Comparison of ENCODE assay signal across 18 mouse cellular contexts in genomic region chr12:31537515-31538230, GRCm38 (mm10). TPM values are rescaled to one million over a fixed set of nuclear protein-coding genes. Genes with fewer than 3 reads are reported as not detected.
DNase-seq lines count a peak whose midpoint lies in the region; ATAC-seq and TF ChIP-seq lines count a peak whose summit lies in the region.
"Had no signal": no experiment of that assay in that cellular context is flagged by ENCODE, and none has a peak within 500 bp of the region (broad histone marks: within the 10 kb centered on the region; RNA-seq: fewer than 3 reads in every experiment).

No protein-coding gene starts in this region.

- DNase-seq in kidney, adult 9 months, result peak; percentile 50
- DNase-seq in kidney, adult 18-20 months, result no peak
- DNase-seq in gastrocnemius, postnatal 10 days, result peak; percentile 24
- DNase-seq in kidney, postnatal 10 days, result peak; percentile 10
- no peak for DNase-seq in left cerebral cortex, adult 2 months (ENCODE audit: extremely low spot score in 1 of 2, low spot score in 2 of 2)
- DNase-seq in adrenal gland, postnatal 14 days, result no peak
- DNase-seq in urinary bladder, postnatal 10 days (ENCODE audit: low spot score), result no peak
- DNase-seq: adrenal gland, adult 8-10 months; cerebellum, adult 8-10 months; layer of hippocampus, postnatal 36 days; lung, postnatal 36 days had no signal

- no peak overlapping the region for H3K4me3 ChIP-seq in heart, embryonic 16.5 days (ENCODE audit: low read length)
- no peak overlapping the region for H3K4me3 ChIP-seq in left cerebral cortex, adult 2 months
- H3K4me3 ChIP-seq: forebrain, embryonic 12.5 days; hindbrain, embryonic 15.5 days; liver, embryonic 15.5 days; stomach, embryonic 15.5 days had no signal

- TF ChIP-seq CTCF in left cerebral cortex, adult 2 months (IDR thresholded peaks at IDR 0.05), result no peak

- no peaks in the 10 kb centered on the region for H3K9me3 ChIP-seq in heart, embryonic 16.5 days (replicated peaks; ENCODE audit: control insufficient read depth, low read length)
- H3K9me3 ChIP-seq: forebrain, embryonic 12.5 days; hindbrain, embryonic 15.5 days; liver, embryonic 15.5 days; stomach, embryonic 15.5 days had no signal

- peak; percentile 80 for ATAC-seq in heart, embryonic 16.5 days (replicated peaks; ENCODE audit: extremely low read depth, insufficient read depth, low FRiP score)

- peak overlapping the region; percentile 22; the same call in 1 of the 2 replicates for H3K4me2 ChIP-seq in heart, embryonic 16.5 days (ENCODE audit: low read depth, low read length)
- H3K4me2 ChIP-seq: forebrain, embryonic 12.5 days; hindbrain, embryonic 15.5 days; liver, embryonic 15.5 days; midbrain, embryonic 11.5 days; stomach, embryonic 15.5 days had no signal

- no peaks in the 10 kb centered on the region for H3K36me3 ChIP-seq in heart, embryonic 16.5 days (ENCODE audit: control insufficient read depth, insufficient read depth)
- H3K36me3 ChIP-seq: forebrain, embryonic 12.5 days; hindbrain, embryonic 15.5 days; liver, embryonic 15.5 days; stomach, embryonic 15.5 days had no signal

- H3K27ac ChIP-seq in heart, embryonic 16.5 days (ENCODE audit: low read length), result peak overlapping the region; percentile 73
- no peak overlapping the region for H3K27ac ChIP-seq in left cerebral cortex, adult 2 months
- H3K27ac ChIP-seq: forebrain, embryonic 12.5 days; hindbrain, embryonic 15.5 days; liver, embryonic 15.5 days; stomach, embryonic 15.5 days had no signal

- H3K27me3 ChIP-seq in heart, embryonic 16.5 days (ENCODE audit: control insufficient read depth, insufficient read depth, low read length), result no peaks in the 10 kb centered on the region
- H3K27me3 ChIP-seq: forebrain, embryonic 12.5 days; hindbrain, embryonic 15.5 days; liver, embryonic 15.5 days; stomach, embryonic 15.5 days had no signal

- H3K4me1 ChIP-seq in heart, embryonic 16.5 days (ENCODE audit: control insufficient read depth, insufficient read depth, low read length), result peaks cover 7% of the 10 kb centered on the region; the same call in 1 of the 2 replicates
- H3K4me1 ChIP-seq: hindbrain, embryonic 15.5 days; liver, embryonic 15.5 days; stomach, embryonic 15.5 days had no signal

- no peak overlapping the region for H3K9ac ChIP-seq in heart, embryonic 16.5 days (ENCODE audit: low read length)
- H3K9ac ChIP-seq: forebrain, embryonic 12.5 days; hindbrain, embryonic 15.5 days; liver, embryonic 15.5 days; stomach, embryonic 15.5 days had no signal

- 26% methylated on average over 7 of the region's 7 CpGs for WGBS in heart, embryonic 16.5 days

- intact Hi-C loops in left cerebral cortex, adult 2 months (cut with DNase I), result no loop called here

RNA-seq across cellular contexts. Expression of gene Slc26a4, which starts 22.1 kb away (rescaled TPM):
- under 1 TPM in 1 of 2 experiments, not detected in 1; 0.09 TPM for total RNA-seq in gastrocnemius, postnatal 10 days (2021)
- polyA plus RNA-seq in heart, embryonic 16.5 days (2015; fragmentation: Nextera tagmentation; extraction: Ambion mirVana), result 0.27 and 0.88 TPM in 2 replicates
- total RNA-seq in left cerebral cortex, adult 2 months (2021), result 1 to 10 TPM; 2.7 to 3.2 TPM
- 4.0 and 4.6 TPM in 2 replicates for total RNA-seq in adrenal gland, postnatal 14 days (2021)
- total RNA-seq: ES-E14 had no signal
- polyA plus RNA-seq: forebrain, embryonic 12.5 days; hindbrain, embryonic 15.5 days; liver, embryonic 15.5 days; midbrain, embryonic 11.5 days had no signal

RNA-seq across cellular contexts. Expression of gene Cbll1, which starts 38.3 kb away (rescaled TPM):
- 1 to 10 TPM; 8.6 to 9.5 TPM for total RNA-seq in gastrocnemius, postnatal 10 days (2021)
- polyA plus RNA-seq in heart, embryonic 16.5 days (2015; fragmentation: Nextera tagmentation; extraction: Ambion mirVana), result 8.4 and 9.4 TPM in 2 replicates
- total RNA-seq in left cerebral cortex, adult 2 months (2021), result 10 to 100 TPM; 22.2 to 24.1 TPM
- total RNA-seq in adrenal gland, postnatal 14 days (2021), result 15.9 and 17.0 TPM in 2 replicates

Comparison
In these comparisons a context has a peak if more than half of its experiments do, and no peak if none do; other contexts are left out.
1. DNase-seq: peak in kidney, adult 9 months (single experiment), gastrocnemius, postnatal 10 days (single experiment) and kidney, postnatal 10 days (single experiment); none in kidney, adult 18-20 months (single experiment), left cerebral cortex, adult 2 months (0 of 2), adrenal gland, postnatal 14 days (single experiment) and urinary bladder, postnatal 10 days (single experiment).